Mouse (Mus musculus) embryonic facial prominence, embryonic 11.5 days (tissue): ENCODE results near the gene Egln2. TPM values are rescaled to one million over a fixed set of nuclear protein-coding genes. Genes with fewer than 3 reads are reported as not detected.
A peak's percentile ranks its signal among the peaks of the same experiment; 100 is the strongest.

Source experiments
- ATAC-seq: fragments of 200-750 bp; cut with Nextera tagmentation; replicated peaks from 2 replicates; pipeline ENCODE4 v1.8.0; 2017; ENCODE audit warnings: low read depth; ENCODE audit not compliant: insufficient number of reproducible peaks, low FRiP score, low TSS enrichment
- DNase-seq: peaks from one replicate; pipeline ENCODE4 v3.0.0-alpha.2; 2015; ENCODE audit warnings: low spot score
- H3K27ac ChIP-seq: fragments of 300-500 bp; sonication (generic); replicated peaks from 2 replicates; pipeline ENCODE4 v1.5.1; 2014; ENCODE audit warnings: mild to moderate bottlenecking, low read depth, low read length, control low read depth
- H3K27me3 ChIP-seq: fragments of 300-500 bp; sonication (generic); 2 replicates; pipeline ENCODE4 v1.6.1; 2014; ENCODE audit warnings: mild to moderate bottlenecking, low read length, moderate library complexity, mixed read lengths; ENCODE audit not compliant: control insufficient read depth, insufficient read depth
- H3K36me3 ChIP-seq: fragments of 300-500 bp; sonication (generic); replicated peaks from 2 replicates; pipeline ENCODE4 v1.6.1; 2014; ENCODE audit warnings: low read depth, mild to moderate bottlenecking, low read length, moderate library complexity, mixed read lengths; ENCODE audit not compliant: control insufficient read depth, insufficient read depth
- H3K4me1 ChIP-seq: fragments of 300-500 bp; sonication (generic); 2 replicates; pipeline ENCODE4 v1.6.1; 2014; ENCODE audit warnings: low read length, mixed read lengths; ENCODE audit not compliant: control insufficient read depth, insufficient read depth
- H3K4me2 ChIP-seq: fragments of 300-500 bp; sonication (generic); 2 replicates; pipeline ENCODE4 v1.6.1; 2014; ENCODE audit warnings: low read depth, mild to moderate bottlenecking, control low read depth, low read length, moderate library complexity
- H3K4me3 ChIP-seq: fragments of 300-500 bp; sonication (generic); 2 replicates; pipeline ENCODE4 v1.5.1; 2014; ENCODE audit warnings: low read depth, low read length, control low read depth
- H3K9ac ChIP-seq: fragments of 300-500 bp; sonication (generic); replicated peaks from 2 replicates; pipeline ENCODE4 v1.6.1; 2014; ENCODE audit warnings: mild to moderate bottlenecking, control low read depth, low read length
- H3K9me3 ChIP-seq: fragments of 300-500 bp; sonication (generic); replicated peaks from 2 replicates; pipeline ENCODE4 v1.6.1; 2016; ENCODE audit warnings: mild to moderate bottlenecking, low read length, inconsistent platforms, mixed read lengths; ENCODE audit not compliant: control insufficient read depth
- WGBS: fragments of 180-500 bp; shearing (Covaris S2); extraction: QIAGEN DNeasy Blood & Tissue Kit; methylation state at CpG from one replicate; pipeline ENCODE4 v1.1.7; 2014; 5-methylcytosine and 5-hydroxymethylcytosine counted together
- polyA plus RNA-seq: library from polyadenylated mRNA; unstranded; fragments of >200 nt; fragmentation: Nextera tagmentation; extraction: Ambion mirVana; gene quantifications from 2 replicates; pipeline ENCODE4 v1.2.1, GENCODE M21; 2014

Egln2 gene
- polyA plus RNA-seq, 1 experiment from 2014 or later, result 33.3 TPM

DNA sequence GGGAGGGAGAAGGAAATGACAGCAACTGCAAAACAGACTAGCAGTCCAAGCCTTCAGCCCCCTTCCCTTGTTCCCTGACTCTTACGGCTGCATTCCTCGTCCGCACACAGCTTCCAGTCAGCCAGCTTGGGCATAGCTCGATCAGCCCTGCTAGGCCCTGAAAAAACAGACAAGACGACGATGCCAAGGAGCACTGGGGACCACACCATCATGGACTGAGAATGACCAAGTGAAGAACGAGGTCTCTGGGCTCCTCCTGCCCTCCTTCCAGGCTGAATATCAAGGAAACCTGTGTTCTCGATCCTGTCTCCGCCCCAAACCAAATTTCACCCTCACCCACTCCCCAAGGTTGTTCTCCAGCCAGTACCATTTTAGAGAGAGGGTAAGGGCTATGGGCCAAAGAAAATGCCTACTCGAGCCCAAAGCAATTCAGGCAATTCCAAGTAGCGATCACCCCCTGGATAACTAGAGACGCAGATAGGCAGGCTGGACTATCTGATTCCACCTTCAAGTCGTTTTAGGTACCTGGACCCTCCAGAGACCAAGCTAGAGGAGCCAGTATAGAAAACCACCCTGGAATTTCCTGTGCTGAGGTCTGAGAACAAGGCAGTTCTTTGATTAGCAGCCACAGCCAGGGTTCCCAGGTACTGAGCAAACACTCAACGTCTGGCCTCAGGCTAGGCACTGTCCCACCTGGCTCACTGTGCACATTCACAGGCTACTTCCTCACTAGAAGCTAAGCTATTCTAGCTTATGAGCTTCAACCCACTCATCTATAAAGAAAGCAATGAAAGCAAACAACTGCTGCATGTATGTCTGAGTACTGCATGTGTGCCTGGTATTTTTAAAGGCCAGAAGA is 14.5 kb upstream of the Egln2 start, which contains the start of the genes Gm21983 and Mia:
Gene Gm21983 (minus strand): TSS at position 250 of the 859 bp plus-strand sequence.
Gene Mia (minus strand): TSS at position 321 of the 859 bp plus-strand sequence.
- 70% methylated on average over 14 of the region's 14 CpGs for WGBS
- Histone ChIP-seq H3K4me3 (no peak within 1 kb of the TSS), H3K27ac (no peak within 1 kb of the TSS), H3K9me3 (no peaks in the 10 kb centered on the region), H3K4me2 (no peak within 1 kb of the TSS), H3K27me3 (no peaks in the 10 kb centered on the region), H3K4me1 (no peaks in the 10 kb centered on the region), H3K9ac (no peak within 1 kb of the TSS), H3K36me3 (peaks cover 11% of the 10 kb centered on the region)
- DNase-seq, result no peak
- ATAC-seq, result no peak

- H3K4me3 ChIP-seq, result no peak overlapping the region
- H3K4me1 ChIP-seq, result no peaks in the 10 kb centered on the region
- WGBS, result 89% methylated on average over 5 of the region's 5 CpGs
- no peak overlapping the region for H3K9ac ChIP-seq
- DNase-seq (no peak), ATAC-seq (no peak)
- no peak overlapping the region for H3K27ac ChIP-seq
- no peaks in the 10 kb centered on the region for H3K9me3 ChIP-seq
- H3K36me3 ChIP-seq, result peaks cover 3% of the 10 kb centered on the region; the same call in 1 of the 2 replicates
- H3K4me2 ChIP-seq, result no peak overlapping the region
- H3K27me3 ChIP-seq, result no peaks in the 10 kb centered on the region
These were observed 13.4 kb upstream of the Egln2 start for GRCm38 (mm10) chr7:27180036-27180435.

DNA sequence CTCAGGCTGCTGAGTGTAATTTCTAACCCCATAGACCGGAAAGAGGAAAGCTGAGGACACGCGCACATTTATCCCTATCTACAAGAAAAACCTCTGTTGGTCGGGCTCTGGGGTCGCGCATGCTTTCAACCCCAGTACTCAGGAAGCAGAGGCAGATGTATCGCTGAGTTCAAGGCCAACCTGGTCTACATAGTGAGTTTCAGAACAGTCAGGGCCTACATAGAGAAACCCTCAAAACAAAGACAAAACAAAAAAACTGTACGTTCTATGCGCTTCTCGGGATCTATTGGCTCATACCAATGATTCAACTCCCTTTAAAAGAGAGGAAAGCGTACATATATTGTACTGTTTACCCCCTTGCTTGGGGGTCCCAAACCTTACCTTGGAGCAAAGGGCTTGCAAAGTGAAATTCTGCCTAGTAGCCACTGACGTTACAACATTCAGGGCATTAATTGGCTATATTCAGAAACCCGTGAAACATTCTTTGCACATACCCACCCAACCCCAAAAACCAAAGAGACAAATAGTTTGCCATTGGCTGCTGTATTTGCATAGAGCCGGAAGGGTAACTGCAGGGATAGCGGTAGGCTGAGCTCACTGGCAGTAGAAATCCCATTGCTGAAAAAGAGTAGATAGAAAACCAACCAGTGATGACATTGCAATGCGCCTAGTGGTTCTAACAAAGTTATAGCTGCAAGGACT is 12.8 kb upstream of the Egln2 start:
- ATAC-seq (0 out of 2 replicates have a peak, but pooled peaks have one; percentile 0), DNase-seq (no peak)
- Histone ChIP-seq H3K4me2 (peak overlapping the region; percentile 32), H3K9me3 (no peaks in the 10 kb centered on the region), H3K27me3 (no peaks in the 10 kb centered on the region), H3K36me3 (no peaks in the 10 kb centered on the region), H3K4me1 (no peaks in the 10 kb centered on the region), H3K27ac (peak overlapping the region; percentile 5; the same call in 1 of the 2 replicates), H3K4me3 (peak overlapping the region; percentile 69), H3K9ac (peak overlapping the region; percentile 14; the same call in 1 of the 2 replicates)
- WGBS, result 46% methylated on average over 16 of the region's 16 CpGs

- Histone ChIP-seq H3K27me3 (no peaks in the 10 kb centered on the region), H3K4me2 (peak within 1 kb of the TSS; percentile 36), H3K4me3 (peak within 1 kb of the TSS; percentile 69), H3K27ac (peak within 1 kb of the TSS; percentile 84), H3K36me3 (no peaks in the 10 kb centered on the region), H3K9ac (peak within 1 kb of the TSS; percentile 54), H3K9me3 (no peaks in the 10 kb centered on the region), H3K4me1 (no peaks in the 10 kb centered on the region)
- DNase-seq (peak; percentile 99), ATAC-seq (peak; percentile 97)
- 1% methylated on average over 47 of the region's 53 CpGs for WGBS
These were observed 12.0 kb upstream of the Egln2 start, which contains the start of gene Rab4b for GRCm38 (mm10) chr7:27178324-27179216. Gene Rab4b, minus strand, starts transcription at chr7:27178896.

GRCm38 (mm10) chr7:27177942-27178323 is 11.3 kb upstream of the Egln2 start:
- Histone ChIP-seq H3K27me3 (no peaks in the 10 kb centered on the region), H3K4me1 (no peaks in the 10 kb centered on the region), H3K4me2 (peak overlapping the region; percentile 36), H3K36me3 (peaks cover 2% of the 10 kb centered on the region), H3K9me3 (no peaks in the 10 kb centered on the region), H3K4me3 (peak overlapping the region; percentile 69), H3K9ac (peak overlapping the region; percentile 54), H3K27ac (peak overlapping the region; percentile 84; the same call in 1 of the 2 replicates)
- peak; percentile 16 for ATAC-seq
- DNase-seq, result no peak
- WGBS, result 20% methylated on average over 4 of the region's 4 CpGs

DNA sequence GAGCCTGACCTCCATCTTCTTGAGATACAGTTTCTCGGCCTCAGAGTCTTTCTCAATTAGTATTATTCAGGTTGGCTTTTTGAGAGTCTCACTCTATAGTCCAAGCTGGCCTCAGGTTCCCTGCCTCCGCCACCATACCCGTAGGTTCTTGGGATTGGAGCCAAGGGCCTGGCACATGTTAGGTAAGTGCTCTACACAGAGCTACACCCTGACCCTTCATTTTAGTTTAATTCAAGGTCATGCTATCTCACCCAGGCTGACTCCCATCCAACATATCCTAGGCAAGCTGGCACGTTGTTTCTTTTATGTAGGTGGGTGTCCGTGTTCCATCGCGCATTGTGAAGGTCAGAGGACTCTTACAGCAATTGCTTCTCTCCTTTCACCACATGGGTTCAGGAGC is 8.3 kb upstream of the Egln2 start:
- 94% methylated on average over 7 of the region's 7 CpGs for WGBS
- ATAC-seq (no peak), DNase-seq (no peak)
- H3K4me1 ChIP-seq, result no peaks in the 10 kb centered on the region
- no peak overlapping the region for H3K4me2 ChIP-seq
- H3K9ac ChIP-seq, result no peak overlapping the region
- no peak overlapping the region for H3K27ac ChIP-seq
- no peaks in the 10 kb centered on the region for H3K9me3 ChIP-seq
- H3K4me3 ChIP-seq, result no peak overlapping the region
- H3K36me3 ChIP-seq, result peaks cover 4% of the 10 kb centered on the region
- no peaks in the 10 kb centered on the region for H3K27me3 ChIP-seq

- 95% methylated on average over 15 of the region's 15 CpGs for WGBS
- no peak overlapping the region for H3K9ac ChIP-seq
- no peak for ATAC-seq
These were observed 7.9 kb upstream of the Egln2 start for GRCm38 (mm10) chr7:27174496-27174895.

More at GRCm38 (mm10) chr7:27174496-27174895, 7.9 kb upstream of the Egln2 start:
- peaks cover 4% of the 10 kb centered on the region for H3K36me3 ChIP-seq
- H3K27me3 ChIP-seq, result no peaks in the 10 kb centered on the region
- H3K4me1 ChIP-seq, result no peaks in the 10 kb centered on the region
- no peak overlapping the region for H3K27ac ChIP-seq
- H3K9me3 ChIP-seq, result no peaks in the 10 kb centered on the region
- H3K4me3 ChIP-seq, result no peak overlapping the region
- H3K4me2 ChIP-seq, result no peak overlapping the region
- DNase-seq, result no peak
